Mouse (Mus musculus) ES-Bruce4 (cell line): Measurements from ENCODE around the gene Syt6. TPM values are rescaled to one million over a fixed set of nuclear protein-coding genes. Genes with fewer than 3 reads are reported as not detected.
A peak's percentile ranks its signal among the peaks of the same experiment; 100 is the strongest.

ENCODE experiments used
- H3K27ac ChIP-seq: 2 replicates; pipeline ENCODE4 v1.5.1; 2012; ENCODE audit warnings: low read length, inconsistent platforms; ENCODE audit not compliant: insufficient read depth
- H3K27me3 ChIP-seq: 2 replicates; pipeline ENCODE4 v1.6.1; 2012; ENCODE audit warnings: mild to moderate bottlenecking, low read length, inconsistent platforms; ENCODE audit not compliant: control insufficient read depth, poor library complexity, insufficient read depth, severe bottlenecking
- H3K36me3 ChIP-seq: 2 replicates; pipeline ENCODE4 v1.6.1; 2012; ENCODE audit warnings: inconsistent platforms, mild to moderate bottlenecking, low read length, moderate library complexity; ENCODE audit not compliant: control insufficient read depth, poor library complexity, insufficient read depth, severe bottlenecking
- H3K4me1 ChIP-seq: one replicate; pipeline ENCODE4 v1.8.1; 2011; ENCODE audit warnings: low read length; ENCODE audit not compliant: control insufficient read depth, insufficient read depth
- H3K4me3 ChIP-seq: 2 replicates; pipeline ENCODE4 v1.5.1; 2011; ENCODE audit warnings: low read depth, mild to moderate bottlenecking, low read length
- H3K9ac ChIP-seq: 2 replicates; pipeline ENCODE4 v1.6.1; 2012; ENCODE audit warnings: low read depth, mild to moderate bottlenecking, inconsistent platforms; ENCODE audit not compliant: poor library complexity, severe bottlenecking
- H3K9me3 ChIP-seq: replicated peaks from 2 replicates; pipeline ENCODE4 v1.6.1; 2012; ENCODE audit warnings: mild to moderate bottlenecking, low read length, inconsistent platforms; ENCODE audit not compliant: control insufficient read depth, poor library complexity, insufficient read depth, severe bottlenecking
- CTCF ChIP-seq: IDR thresholded peaks from one replicate; pipeline ENCODE4 v1.8.1; 2011; ENCODE audit warnings: low read depth, low read length
- EP300 ChIP-seq: IDR thresholded peaks from 2 replicates; pipeline ENCODE4 v1.6.1; 2011; ENCODE audit warnings: low read depth, low read length; ENCODE audit not compliant: insufficient read depth
- POLR2A ChIP-seq: IDR thresholded peaks from one replicate; pipeline ENCODE4 v1.8.1; 2011; ENCODE audit warnings: low read length; ENCODE audit not compliant: insufficient read depth
- polyA plus RNA-seq: library from polyadenylated mRNA; stranded (reverse); fragments of >200 nt; gene quantifications from 2 replicates; pipeline ENCODE4 v1.2.4, GENCODE M21; 2011; ENCODE audit warnings: low read depth; ENCODE audit not compliant: missing spikeins, insufficient read depth, insufficient read length

The Syt6 gene
- polyA plus RNA-seq, 1 experiment: not detected

DNA sequence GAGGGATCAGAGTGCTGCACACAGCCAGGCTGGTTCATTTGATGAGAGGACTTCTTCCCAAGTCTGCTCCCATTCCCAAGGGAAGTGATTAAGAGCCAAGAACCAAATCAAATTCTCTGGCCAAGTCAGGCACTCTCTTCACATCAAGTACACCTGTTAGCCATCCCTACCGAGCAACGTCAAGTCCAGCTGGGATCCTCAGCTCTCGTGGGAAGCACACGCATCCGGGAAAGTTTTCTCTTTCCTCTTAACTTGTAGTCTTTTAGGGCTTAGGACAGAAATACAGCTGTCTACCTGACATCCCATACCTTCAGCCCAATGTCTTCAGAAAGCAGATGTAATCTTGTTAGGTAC lies 108.9 kb downstream of the Syt6 start:
- peaks cover 7% of the 10 kb centered on the region for H3K9me3 ChIP-seq

GRCm38 (mm10) chr3:103689043-103689442 lies 114.0 kb downstream of the Syt6 start:
- Histone ChIP-seq H3K36me3 (no peaks in the 10 kb centered on the region), H3K9ac (no peak overlapping the region), H3K27ac (no peak overlapping the region), H3K4me1 (no peaks in the 10 kb centered on the region), H3K27me3 (no peaks in the 10 kb centered on the region), H3K9me3 (no peaks in the 10 kb centered on the region), H3K4me3 (no peak overlapping the region)
- TF ChIP-seq EP300 (no peak), CTCF (no peak), POLR2A (no peak)

More for the DNA sequence above, 108.9 kb downstream of the Syt6 start:
- Histone ChIP-seq H3K27me3 (no peaks in the 10 kb centered on the region), H3K4me1 (peaks cover 9% of the 10 kb centered on the region), H3K4me3 (no peak overlapping the region), H3K27ac (peak overlapping the region; percentile 43), H3K9ac (no peak overlapping the region), H3K36me3 (no peaks in the 10 kb centered on the region)
- TF ChIP-seq CTCF: no peak
- no peak for TF ChIP-seq EP300
- no peak for TF ChIP-seq POLR2A

DNA sequence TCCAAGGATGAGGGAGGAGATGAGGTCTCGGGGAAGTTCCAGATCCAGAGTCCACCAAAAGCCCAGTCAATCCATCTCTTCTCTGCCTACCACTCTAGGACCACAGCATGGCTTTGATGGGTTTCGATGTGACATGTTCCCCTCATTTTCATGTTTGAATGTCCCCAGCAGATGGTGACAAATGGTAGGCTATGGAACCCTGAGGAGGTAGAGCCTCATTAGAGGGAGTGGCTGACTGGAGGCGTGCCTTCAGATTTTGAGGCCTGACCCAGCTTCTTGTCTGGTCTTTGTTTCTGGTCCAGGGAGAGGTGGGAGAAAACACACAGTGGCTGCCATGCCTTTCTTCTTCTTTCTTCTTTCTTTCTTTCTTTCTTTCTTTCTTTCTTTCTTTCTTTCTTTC lies 115.5 kb downstream of the Syt6 start:
- Histone ChIP-seq H3K36me3 (no peaks in the 10 kb centered on the region), H3K9ac (no peak overlapping the region), H3K27me3 (no peaks in the 10 kb centered on the region), H3K9me3 (no peaks in the 10 kb centered on the region), H3K27ac (no peak overlapping the region), H3K4me1 (no peaks in the 10 kb centered on the region), H3K4me3 (no peak overlapping the region)
- TF ChIP-seq POLR2A: no peak
- no peak for TF ChIP-seq EP300
- no peak for TF ChIP-seq CTCF

Other genes starting within 250 kb of the Syt6 start
- gene Atg4a-ps, start 70.8 kb downstream of the Syt6 start, polyA plus RNA-seq: 1.2 and 1.8 TPM in 2 replicates
- 0.61 and 0.87 TPM in 2 replicates for gene Olfml3, start 162.8 kb downstream of the Syt6 start, polyA plus RNA-seq
- not detected in 2 replicates for gene Gm10964, start 164.1 kb downstream of the Syt6 start, polyA plus RNA-seq
- gene Hipk1, start 216.3 kb downstream of the Syt6 start, polyA plus RNA-seq: 52.3 and 55.9 TPM in 2 replicates
- gene Dclre1b, start 234.2 kb downstream of the Syt6 start, polyA plus RNA-seq: 9.3 and 10.9 TPM in 2 replicates
- 14.6 and 15.6 TPM in 2 replicates for gene Ap4b1, start 234.3 kb downstream of the Syt6 start, polyA plus RNA-seq
- gene Gm43064, start 234.3 kb downstream of the Syt6 start, polyA plus RNA-seq: not detected in 2 replicates